In genomic region chr9:100641391-100642085, GRCm38 (mm10) we compare ENCODE assay signal across 8 mouse cellular contexts. TPM values are rescaled to one million over a fixed set of nuclear protein-coding genes. Genes with fewer than 3 reads are reported as not detected.
DNase-seq lines count a peak whose midpoint lies in the region; ATAC-seq and TF ChIP-seq lines count a peak whose summit lies in the region.

No protein-coding gene starts in this region.

- peak overlapping the region; percentile 96 for H3K4me3 ChIP-seq in heart, embryonic 15.5 days
- peak overlapping the region; percentile 83; the same call in 1 of the 2 replicates for H3K4me3 ChIP-seq in heart, postnatal 0 days (ENCODE audit: low read depth, low read length)
- peak overlapping the region; percentile 86 for H3K4me3 ChIP-seq in midbrain, embryonic 13.5 days (replicated peaks)

- no peak overlapping the region for H3K9ac ChIP-seq in heart, embryonic 15.5 days
- H3K9ac ChIP-seq in heart, postnatal 0 days (replicated peaks; ENCODE audit: low read depth, low read length) = 0 out of 2 replicates have a peak overlapping the region, but pooled peaks have one; percentile 69
- H3K9ac ChIP-seq in midbrain, embryonic 13.5 days (replicated peaks) = peak overlapping the region; percentile 75

- H3K9me3 ChIP-seq in heart, embryonic 15.5 days (replicated peaks) = no peaks in the 10 kb centered on the region
- H3K9me3 ChIP-seq in heart, postnatal 0 days (replicated peaks; ENCODE audit: control insufficient read depth, low read length) = no peaks in the 10 kb centered on the region
- H3K9me3 ChIP-seq in midbrain, embryonic 13.5 days = no peaks in the 10 kb centered on the region

- no peaks in the 10 kb centered on the region for H3K27me3 ChIP-seq in heart, embryonic 15.5 days
- no peaks in the 10 kb centered on the region for H3K27me3 ChIP-seq in heart, postnatal 0 days (ENCODE audit: control insufficient read depth, insufficient read depth, low read length)
- no peaks in the 10 kb centered on the region for H3K27me3 ChIP-seq in midbrain, embryonic 13.5 days

- no peak for TF ChIP-seq CTCF in heart, postnatal 0 days (IDR thresholded peaks at IDR 0.05; ENCODE audit: low read depth)

- H3K36me3 ChIP-seq in heart, embryonic 15.5 days = no peaks in the 10 kb centered on the region
- no peaks in the 10 kb centered on the region for H3K36me3 ChIP-seq in heart, postnatal 0 days (replicated peaks; ENCODE audit: control insufficient read depth, insufficient read depth, low read length)
- H3K36me3 ChIP-seq in midbrain, embryonic 13.5 days = no peaks in the 10 kb centered on the region

- H3K4me1 ChIP-seq in heart, embryonic 15.5 days (replicated peaks) = peaks cover 14% of the 10 kb centered on the region
- peaks cover 15% of the 10 kb centered on the region; the same call in 1 of the 2 replicates for H3K4me1 ChIP-seq in heart, postnatal 0 days (ENCODE audit: control insufficient read depth, insufficient read depth)
- H3K4me1 ChIP-seq in midbrain, embryonic 13.5 days (replicated peaks) = peaks cover 36% of the 10 kb centered on the region

- ATAC-seq in heart, embryonic 15.5 days (replicated peaks; ENCODE audit: insufficient number of reproducible peaks, insufficient read depth, low FRiP score, low read depth) = no peak
- no peak for ATAC-seq in heart, postnatal 0 days (ENCODE audit: insufficient read depth, low read depth)
- ATAC-seq in midbrain, embryonic 13.5 days = no peak

- peak overlapping the region; percentile 99 for H3K27ac ChIP-seq in heart, embryonic 15.5 days
- peak overlapping the region; percentile 99 for H3K27ac ChIP-seq in heart, postnatal 0 days (ENCODE audit: low read depth)
- peak overlapping the region; percentile 99 for H3K27ac ChIP-seq in midbrain, embryonic 13.5 days

- no peak for DNase-seq in heart, postnatal 14 days
- peak; percentile 18 for DNase-seq in MN1 (ENCODE audit: low spot score)
- DNase-seq in heart, postnatal 0 days (ENCODE audit: low spot score) = no peak
- no peak for DNase-seq in thymus, postnatal 4 days
- no peak for DNase-seq in frontal cortex, adult 2 months (ENCODE audit: extremely low spot score in 1 of 2, low spot score in 1 of 2)
- DNase-seq in left cerebral cortex, adult 8-10 months (ENCODE audit: low spot score in 2 of 2) = no peak

- intact Hi-C loops in heart, postnatal 14 days (cut with DNase I) = loop anchor here (1.0 to 10.0 kb wide), 5 partner anchors 121 to 516 kb away; partner anchors contain the start of gene Msl2

- no peak for TF ChIP-seq EP300 in heart, postnatal 0 days (IDR thresholded peaks at IDR 0.05; ENCODE audit: low read depth)

- H3K4me2 ChIP-seq in heart, embryonic 15.5 days = peak overlapping the region; percentile 77
- peak overlapping the region; percentile 66 for H3K4me2 ChIP-seq in heart, postnatal 0 days (ENCODE audit: low read depth, low read length)
- peak overlapping the region; percentile 68 for H3K4me2 ChIP-seq in midbrain, embryonic 13.5 days (replicated peaks)

- WGBS in heart, embryonic 15.5 days = 60% methylated on average over 6 of the region's 6 CpGs
- 65% methylated on average over 6 of the region's 6 CpGs for WGBS in heart, postnatal 0 days
- 16% methylated on average over 6 of the region's 6 CpGs for WGBS in midbrain, embryonic 13.5 days

RNA-seq across cellular contexts. Expression of gene Stag1, which starts 43.9 kb away (rescaled TPM):
- 23.5 and 27.7 TPM in 2 replicates for polyA plus RNA-seq in heart, embryonic 15.5 days (2015; fragmentation: Nextera tagmentation; extraction: Ambion mirVana)
- 10 to 100 TPM; 27.4 to 30.9 TPM for total RNA-seq in heart, postnatal 14 days (2021)
- total RNA-seq in heart, postnatal 0 days (2014; rRNA removed; ENCODE audit: low replicate concordance) = 17.9 and 30.7 TPM in 2 replicates
- 24.0 and 24.9 TPM in 2 replicates for polyA plus RNA-seq in heart, postnatal 0 days (2015; fragmentation: Nextera tagmentation; extraction: Ambion mirVana)
- polyA plus RNA-seq in midbrain, embryonic 13.5 days (2015; fragmentation: Nextera tagmentation; extraction: Ambion mirVana) = 41.6 and 46.4 TPM in 2 replicates
- polyA plus RNA-seq in frontal cortex, adult 2 months (2012; rRNA removed) = 27.2 and 27.8 TPM in 2 replicates
- total RNA-seq in left cerebral cortex, adult 8-10 months (2022) = 10 to 100 TPM; 54.0 to 73.3 (median 67.2) TPM
